Mouse (Mus musculus) liver, embryonic 14.5 days (tissue): Measurements from ENCODE around the gene Stx6.

Source experiments
- CTCF ChIP-seq: IDR thresholded peaks from 2 replicates; pipeline ENCODE4 v1.5.1; 2016; ENCODE audit warnings: antibody characterized with exemption, low read depth, control low read depth
- EP300 ChIP-seq: IDR thresholded peaks from 2 replicates; pipeline ENCODE4 v1.6.1; 2016; ENCODE audit warnings: antibody characterized with exemption, low read depth

DNA sequence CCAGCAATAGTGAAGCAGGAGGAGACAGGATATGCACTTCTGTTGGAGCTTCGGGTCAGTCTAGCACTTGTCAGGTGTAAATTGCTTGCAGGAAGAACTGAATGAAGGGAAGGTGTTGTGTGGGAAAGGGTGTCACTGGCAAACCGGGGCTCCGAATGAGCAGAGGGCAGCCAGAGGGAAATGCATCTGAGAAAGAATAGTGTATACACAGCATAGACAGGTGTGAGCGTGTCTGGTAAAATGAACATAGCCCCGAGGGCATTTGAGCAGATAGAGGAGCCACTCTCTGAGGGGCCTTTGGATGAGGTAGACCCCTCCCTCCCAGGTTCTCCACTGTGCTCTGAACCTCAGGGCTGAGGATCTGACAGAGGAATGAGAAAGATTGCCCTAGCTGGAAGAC lies 89.5 kb downstream of the Stx6 start:
- TF ChIP-seq CTCF (no peak), EP300 (no peak)
